In the genomic region with DNA sequence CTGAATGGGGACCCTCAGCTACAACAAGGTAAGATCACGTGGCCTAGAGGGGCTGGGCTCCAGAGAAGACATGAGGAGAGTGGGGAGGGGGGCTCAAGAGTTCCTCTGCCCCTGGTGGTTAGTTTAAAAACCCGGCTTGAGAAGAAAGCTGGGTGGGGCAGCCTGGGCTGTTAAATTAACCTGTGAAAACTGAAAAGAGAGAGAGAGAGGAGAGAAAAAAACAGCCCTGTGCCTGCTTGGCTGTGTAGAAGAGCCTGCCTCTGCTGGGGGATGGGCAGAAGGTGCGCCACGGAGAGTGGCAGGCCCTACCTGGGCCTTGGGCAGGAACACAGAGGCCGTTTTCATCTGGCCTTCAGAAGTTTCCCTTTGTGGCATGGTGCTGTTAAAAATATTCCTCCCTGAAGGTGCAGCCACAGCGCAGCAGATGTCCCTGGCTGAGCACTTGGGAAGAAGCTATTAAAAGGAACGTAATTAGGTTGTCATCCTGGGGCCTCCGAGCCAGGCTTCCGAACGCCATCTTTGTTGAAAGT, we compare ENCODE assay signal across 9 mouse cellular contexts.
DNase-seq lines count a peak whose midpoint lies in the region; ATAC-seq and TF ChIP-seq lines count a peak whose summit lies in the region.
"Had no signal": no experiment of that assay in that cellular context is flagged by ENCODE, and none has a peak within 500 bp of the region (broad histone marks: within the 10 kb centered on the region; RNA-seq: fewer than 3 reads in every experiment).

No protein-coding gene starts in this region.

- H3K27ac ChIP-seq in intestine, embryonic 14.5 days (ENCODE audit: low read depth) = peak overlapping the region; percentile 51; the same call in 1 of the 2 replicates
- no peak overlapping the region for H3K27ac ChIP-seq in intestine, postnatal 0 days (ENCODE audit: low read depth, low read length)
- peak overlapping the region; percentile 8; the same call in 1 of the 2 replicates for H3K27ac ChIP-seq in forebrain, embryonic 11.5 days (ENCODE audit: low read depth, low read length)
- H3K27ac ChIP-seq in midbrain, embryonic 16.5 days (ENCODE audit: low read length) = peak overlapping the region; percentile 74
- no peak overlapping the region for H3K27ac ChIP-seq in liver, embryonic 12.5 days

- H3K4me1 ChIP-seq in intestine, embryonic 14.5 days (replicated peaks; ENCODE audit: control insufficient read depth, insufficient read depth, low read length) = peaks cover 24% of the 10 kb centered on the region
- peaks cover 6% of the 10 kb centered on the region for H3K4me1 ChIP-seq in intestine, postnatal 0 days (replicated peaks; ENCODE audit: control insufficient read depth, insufficient read depth, low read length)
- H3K4me1 ChIP-seq in forebrain, embryonic 11.5 days (replicated peaks; ENCODE audit: control insufficient read depth, insufficient read depth, low read length) = peaks cover 10% of the 10 kb centered on the region
- H3K4me1 ChIP-seq in midbrain, embryonic 16.5 days (ENCODE audit: control insufficient read depth, insufficient read depth, low read length) = peaks cover 16% of the 10 kb centered on the region
- peaks cover 38% of the 10 kb centered on the region for H3K4me1 ChIP-seq in liver, embryonic 12.5 days

- no peak overlapping the region for H3K4me3 ChIP-seq in intestine, embryonic 14.5 days (ENCODE audit: low read depth, low read length)
- no peak overlapping the region for H3K4me3 ChIP-seq in intestine, postnatal 0 days (ENCODE audit: low read depth, low read length)
- no peak overlapping the region for H3K4me3 ChIP-seq in forebrain, embryonic 11.5 days (ENCODE audit: low read depth, low read length)
- no peak overlapping the region for H3K4me3 ChIP-seq in midbrain, embryonic 16.5 days (ENCODE audit: low read depth, low read length)
- H3K4me3 ChIP-seq in liver, embryonic 12.5 days = no peak overlapping the region

- H3K36me3 ChIP-seq in intestine, embryonic 14.5 days (ENCODE audit: control insufficient read depth, insufficient read depth, low read length) = no peaks in the 10 kb centered on the region
- H3K36me3 ChIP-seq in intestine, postnatal 0 days (ENCODE audit: control insufficient read depth, insufficient read depth) = no peaks in the 10 kb centered on the region
- no peaks in the 10 kb centered on the region for H3K36me3 ChIP-seq in forebrain, embryonic 11.5 days (ENCODE audit: control insufficient read depth, insufficient read depth, low read length)
- no peaks in the 10 kb centered on the region for H3K36me3 ChIP-seq in midbrain, embryonic 16.5 days (ENCODE audit: control insufficient read depth, insufficient read depth, low read length)
- no peaks in the 10 kb centered on the region for H3K36me3 ChIP-seq in liver, embryonic 12.5 days

- peak; percentile 34; the same call in 1 of the 2 replicates for ATAC-seq in intestine, embryonic 14.5 days (replicated peaks; ENCODE audit: low FRiP score, low TSS enrichment, low read depth)
- ATAC-seq in intestine, postnatal 0 days = no peak
- 0 out of 2 replicates have a peak, but pooled peaks have one; percentile 43 for ATAC-seq in forebrain, embryonic 11.5 days (replicated peaks; ENCODE audit: low FRiP score)
- ATAC-seq in midbrain, embryonic 16.5 days = peak; percentile 73
- ATAC-seq in megakaryocyte progenitor cell, adult 5-6 weeks (replicated peaks; ENCODE audit: poor library complexity) = no peak
- ATAC-seq in liver, embryonic 12.5 days = no peak

- WGBS in intestine, embryonic 14.5 days = 27% methylated on average over 10 of the region's 10 CpGs
- WGBS in intestine, postnatal 0 days = 36% methylated on average over 10 of the region's 10 CpGs
- 34% methylated on average over 10 of the region's 10 CpGs for WGBS in forebrain, embryonic 11.5 days
- 15% methylated on average over 10 of the region's 10 CpGs for WGBS in midbrain, embryonic 16.5 days
- 48% methylated on average over 10 of the region's 10 CpGs for WGBS in liver, embryonic 12.5 days (ENCODE audit: insufficient replicate concordance)

- H3K4me2 ChIP-seq in intestine, embryonic 14.5 days (ENCODE audit: low read length) = no peak overlapping the region
- H3K4me2 ChIP-seq in intestine, postnatal 0 days (replicated peaks; ENCODE audit: low read depth) = no peak overlapping the region
- H3K4me2 ChIP-seq in forebrain, embryonic 11.5 days (ENCODE audit: low read depth, low read length, severe bottlenecking) = no peak overlapping the region
- no peak overlapping the region for H3K4me2 ChIP-seq in midbrain, embryonic 16.5 days (ENCODE audit: low read length)
- H3K4me2 ChIP-seq in liver, embryonic 12.5 days = no peak overlapping the region

- no peaks in the 10 kb centered on the region for H3K9me3 ChIP-seq in intestine, embryonic 14.5 days (ENCODE audit: control insufficient read depth, low read length)
- no peaks in the 10 kb centered on the region for H3K9me3 ChIP-seq in intestine, postnatal 0 days (ENCODE audit: control insufficient read depth)
- no peaks in the 10 kb centered on the region for H3K9me3 ChIP-seq in forebrain, embryonic 11.5 days (ENCODE audit: control insufficient read depth, low read length)
- H3K9me3 ChIP-seq in midbrain, embryonic 16.5 days (replicated peaks; ENCODE audit: control insufficient read depth, low read length, poor library complexity, severe bottlenecking) = no peaks in the 10 kb centered on the region
- no peaks in the 10 kb centered on the region for H3K9me3 ChIP-seq in liver, embryonic 12.5 days (replicated peaks)

- TF ChIP-seq CTCF in intestine, postnatal 0 days (IDR thresholded peaks at IDR 0.05; ENCODE audit: low read depth) = no peak

- no peaks in the 10 kb centered on the region for H3K27me3 ChIP-seq in intestine, embryonic 14.5 days (replicated peaks; ENCODE audit: control insufficient read depth, insufficient read depth, low read length)
- no peaks in the 10 kb centered on the region for H3K27me3 ChIP-seq in intestine, postnatal 0 days (replicated peaks; ENCODE audit: control insufficient read depth, insufficient read depth, low read length)
- no peaks in the 10 kb centered on the region for H3K27me3 ChIP-seq in forebrain, embryonic 11.5 days (ENCODE audit: control insufficient read depth, insufficient read depth, low read length)
- no peaks in the 10 kb centered on the region for H3K27me3 ChIP-seq in midbrain, embryonic 16.5 days (ENCODE audit: control insufficient read depth, insufficient read depth, low read depth, low read length)
- peaks cover 15% of the 10 kb centered on the region; the same call in 1 of the 2 replicates for H3K27me3 ChIP-seq in liver, embryonic 12.5 days (replicated peaks)

- no peak for DNase-seq in intestine, embryonic 14.5 days (ENCODE audit: low spot score)
- DNase-seq in brain, adult 2 months (ENCODE audit: low read depth, low spot score) = peak; percentile 83
- DNase-seq in forebrain, embryonic 11.5 days (ENCODE audit: low spot score) = no peak
- no peak for DNase-seq in spleen, postnatal 14 days (ENCODE audit: low spot score in 2 of 2)
- DNase-seq: gastrocnemius, postnatal 36 days had no signal

- H3K9ac ChIP-seq in intestine, embryonic 14.5 days (ENCODE audit: low read length) = no peak overlapping the region; the same call in 1 of the 2 replicates
- no peak overlapping the region for H3K9ac ChIP-seq in intestine, postnatal 0 days (ENCODE audit: low read depth, low read length)
- peak overlapping the region; percentile 27; the same call in 1 of the 2 replicates for H3K9ac ChIP-seq in forebrain, embryonic 11.5 days (ENCODE audit: low read length)
- peak overlapping the region; percentile 35; the same call in 1 of the 2 replicates for H3K9ac ChIP-seq in midbrain, embryonic 16.5 days (ENCODE audit: low read depth, low read length)
- H3K9ac ChIP-seq in liver, embryonic 12.5 days = no peak overlapping the region

Comparison
In these comparisons a context has a peak if more than half of its experiments do, and no peak if none do; other contexts are left out.
1. ATAC-seq: peak in intestine, embryonic 14.5 days (single experiment), forebrain, embryonic 11.5 days (single experiment) and midbrain, embryonic 16.5 days (single experiment); none in intestine, postnatal 0 days (single experiment), megakaryocyte progenitor cell, adult 5-6 weeks (single experiment) and liver, embryonic 12.5 days (single experiment).
2. H3K27ac ChIP-seq: peak in intestine, embryonic 14.5 days (single experiment), forebrain, embryonic 11.5 days (single experiment) and midbrain, embryonic 16.5 days (single experiment); none in intestine, postnatal 0 days (single experiment) and liver, embryonic 12.5 days (single experiment).
3. H3K9ac ChIP-seq: peak in forebrain, embryonic 11.5 days (single experiment) and midbrain, embryonic 16.5 days (single experiment); none in intestine, embryonic 14.5 days (single experiment), intestine, postnatal 0 days (single experiment) and liver, embryonic 12.5 days (single experiment).